Mouse (Mus musculus) olfactory bulb, adult 2 months (tissue): ENCODE measurements at regions not wholly inside any gene's neighbourhood (a gene's known extent, or its start where the extent isn't known, plus 50 kb on each side); places are given as distances from the start of the nearest gene placed in this dataset.

ENCODE experiments used
- CTCF ChIP-seq: fragments of 200-500 bp; IDR thresholded peaks from 2 replicates; pipeline ENCODE4 v1.5.1; 2012; ENCODE audit warnings: low read depth, mild to moderate bottlenecking, low read length, moderate library complexity; ENCODE audit not compliant: insufficient read depth
- POLR2A ChIP-seq: fragments of 200-500 bp; IDR thresholded peaks from 2 replicates; pipeline ENCODE4 v1.6.1; 2012; ENCODE audit warnings: mild to moderate bottlenecking, low read depth, low read length, moderate library complexity; ENCODE audit not compliant: insufficient read depth

DNA sequence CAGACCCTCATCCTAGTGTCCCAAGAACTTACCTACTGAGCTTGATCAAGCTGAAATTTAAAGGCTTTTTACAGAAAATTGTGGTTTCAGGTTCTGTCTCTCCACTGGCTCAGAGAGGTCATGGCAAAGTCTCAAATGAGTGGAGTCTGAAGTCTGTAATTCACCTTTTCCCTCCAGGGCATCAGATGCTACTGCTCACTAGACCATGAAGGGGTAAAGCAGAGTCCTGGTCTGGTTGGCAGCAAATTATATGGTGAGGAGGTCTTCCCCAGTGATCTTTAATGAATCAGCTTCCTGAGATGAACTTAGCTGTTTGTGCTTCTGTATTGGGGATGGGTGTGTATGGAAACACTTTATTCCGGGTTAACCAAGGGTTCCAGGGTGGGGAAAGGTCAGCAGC, 63.3 kb upstream of the Adarb2 start:
- no peak for TF ChIP-seq CTCF
- TF ChIP-seq POLR2A: no peak
